Mouse (Mus musculus): ENCODE results near the gene Cul4a. TPM values are rescaled to one million over a fixed set of nuclear protein-coding genes. Genes with fewer than 3 reads are reported as not detected.

Gene Cul4a
- polyA plus RNA-seq, 1 experiment from 2014 or later = 100 TPM

- no peak overlapping the region for H3K9ac ChIP-seq (ENCODE audit: low read length)
- WGBS = 68% methylated on average over 9 of the region's 9 CpGs
- ATAC-seq (replicated peaks; ENCODE audit: extremely low read depth, insufficient read depth, low FRiP score) = no peak
- no peaks in the 10 kb centered on the region for H3K9me3 ChIP-seq (replicated peaks; ENCODE audit: control insufficient read depth, low read length)
- H3K4me2 ChIP-seq (ENCODE audit: low read depth, low read length) = no peak overlapping the region
- no peaks in the 10 kb centered on the region for H3K27me3 ChIP-seq (ENCODE audit: control insufficient read depth, insufficient read depth, low read length)
- H3K4me3 ChIP-seq (ENCODE audit: low read length) = no peak overlapping the region
- H3K36me3 ChIP-seq (ENCODE audit: control insufficient read depth, insufficient read depth) = peaks cover 11% of the 10 kb centered on the region
- peaks cover 13% of the 10 kb centered on the region for H3K4me1 ChIP-seq (ENCODE audit: control insufficient read depth, insufficient read depth, low read length)
- H3K27ac ChIP-seq (ENCODE audit: low read length) = peak overlapping the region; percentile 83
These were observed 75.0 kb downstream of the Cul4a start for GRCm38 (mm10) chr8:13180408-13180807.

GRCm38 (mm10) chr8:13180911-13181690 lies 75.7 kb downstream of the Cul4a start:
- no peaks in the 10 kb centered on the region for H3K27me3 ChIP-seq (ENCODE audit: control insufficient read depth, insufficient read depth, low read length)
- WGBS = 42% methylated on average over 18 of the region's 18 CpGs
- ATAC-seq (replicated peaks; ENCODE audit: extremely low read depth, insufficient read depth, low FRiP score) = no peak
- peaks cover 13% of the 10 kb centered on the region for H3K4me1 ChIP-seq (ENCODE audit: control insufficient read depth, insufficient read depth, low read length)
- peaks cover 7% of the 10 kb centered on the region for H3K36me3 ChIP-seq (ENCODE audit: control insufficient read depth, insufficient read depth)
- no peaks in the 10 kb centered on the region for H3K9me3 ChIP-seq (replicated peaks; ENCODE audit: control insufficient read depth, low read length)
- no peak overlapping the region for H3K4me3 ChIP-seq (ENCODE audit: low read length)
- no peak overlapping the region for H3K4me2 ChIP-seq (ENCODE audit: low read depth, low read length)
- peak overlapping the region; percentile 27; the same call in 1 of the 2 replicates for H3K9ac ChIP-seq (ENCODE audit: low read length)
- H3K27ac ChIP-seq (ENCODE audit: low read length) = peak overlapping the region; percentile 83

GRCm38 (mm10) chr8:13181691-13181976 lies 76.2 kb downstream of the Cul4a start:
- 0 out of 2 replicates have a peak, but pooled peaks cover 2% of the 10 kb centered on the region for H3K36me3 ChIP-seq (ENCODE audit: control insufficient read depth, insufficient read depth)
- H3K9me3 ChIP-seq (replicated peaks; ENCODE audit: control insufficient read depth, low read length) = no peaks in the 10 kb centered on the region
- no peak overlapping the region for H3K4me3 ChIP-seq (ENCODE audit: low read length)
- 31% methylated on average over 2 of the region's 2 CpGs for WGBS
- no peak overlapping the region for H3K4me2 ChIP-seq (ENCODE audit: low read depth, low read length)
- no peaks in the 10 kb centered on the region for H3K27me3 ChIP-seq (ENCODE audit: control insufficient read depth, insufficient read depth, low read length)
- peaks cover 13% of the 10 kb centered on the region for H3K4me1 ChIP-seq (ENCODE audit: control insufficient read depth, insufficient read depth, low read length)
- H3K9ac ChIP-seq (ENCODE audit: low read length) = no peak overlapping the region
- H3K27ac ChIP-seq (ENCODE audit: low read length) = peak overlapping the region; percentile 83
- no peak for ATAC-seq (replicated peaks; ENCODE audit: extremely low read depth, insufficient read depth, low FRiP score)

- H3K36me3 ChIP-seq (ENCODE audit: control insufficient read depth, insufficient read depth) = no peaks in the 10 kb centered on the region
- H3K4me1 ChIP-seq (ENCODE audit: control insufficient read depth, insufficient read depth, low read length) = no peaks in the 10 kb centered on the region; the same call in 1 of the 2 replicates
- no peak for ATAC-seq (replicated peaks; ENCODE audit: extremely low read depth, insufficient read depth, low FRiP score)
- no peaks in the 10 kb centered on the region for H3K9me3 ChIP-seq (replicated peaks; ENCODE audit: control insufficient read depth, low read length)
- 78% methylated on average over 8 of the region's 8 CpGs for WGBS
- no peak overlapping the region for H3K4me3 ChIP-seq (ENCODE audit: low read length)
- H3K9ac ChIP-seq (ENCODE audit: low read length) = no peak overlapping the region
- H3K27me3 ChIP-seq (ENCODE audit: control insufficient read depth, insufficient read depth, low read length) = no peaks in the 10 kb centered on the region
- no peak overlapping the region for H3K4me2 ChIP-seq (ENCODE audit: low read depth, low read length)
- H3K27ac ChIP-seq (ENCODE audit: low read length) = no peak overlapping the region
These were observed 81.4 kb downstream of the Cul4a start for GRCm38 (mm10) chr8:13186819-13187218.

- H3K36me3 ChIP-seq (ENCODE audit: control insufficient read depth, insufficient read depth) = no peaks in the 10 kb centered on the region
- 80% methylated on average over 9 of the region's 9 CpGs for WGBS
- no peak overlapping the region for H3K27ac ChIP-seq (ENCODE audit: low read length)
- no peaks in the 10 kb centered on the region for H3K4me1 ChIP-seq (ENCODE audit: control insufficient read depth, insufficient read depth, low read length)
- H3K4me2 ChIP-seq (ENCODE audit: low read depth, low read length) = no peak overlapping the region
- H3K9ac ChIP-seq (ENCODE audit: low read length) = no peak overlapping the region
- no peak overlapping the region for H3K4me3 ChIP-seq (ENCODE audit: low read length)
- H3K9me3 ChIP-seq (replicated peaks; ENCODE audit: control insufficient read depth, low read length) = no peaks in the 10 kb centered on the region
- no peaks in the 10 kb centered on the region for H3K27me3 ChIP-seq (ENCODE audit: control insufficient read depth, insufficient read depth, low read length)
- no peak for ATAC-seq (replicated peaks; ENCODE audit: extremely low read depth, insufficient read depth, low FRiP score)
These were observed 81.8 kb downstream of the Cul4a start for GRCm38 (mm10) chr8:13187229-13187628.

- H3K4me3 ChIP-seq (ENCODE audit: low read length) = no peak overlapping the region
- H3K9ac ChIP-seq (ENCODE audit: low read length) = no peak overlapping the region
- H3K36me3 ChIP-seq (ENCODE audit: control insufficient read depth, insufficient read depth) = no peaks in the 10 kb centered on the region
- no peaks in the 10 kb centered on the region for H3K4me1 ChIP-seq (ENCODE audit: control insufficient read depth, insufficient read depth, low read length)
- no peak overlapping the region for H3K27ac ChIP-seq (ENCODE audit: low read length)
- no peaks in the 10 kb centered on the region for H3K27me3 ChIP-seq (ENCODE audit: control insufficient read depth, insufficient read depth, low read length)
- ATAC-seq (replicated peaks; ENCODE audit: extremely low read depth, insufficient read depth, low FRiP score) = no peak
- no peak overlapping the region for H3K4me2 ChIP-seq (ENCODE audit: low read depth, low read length)
- no peaks in the 10 kb centered on the region for H3K9me3 ChIP-seq (replicated peaks; ENCODE audit: control insufficient read depth, low read length)
- 77% methylated on average over 7 of the region's 7 CpGs for WGBS
These were observed 82.2 kb downstream of the Cul4a start for GRCm38 (mm10) chr8:13187638-13188037.

GRCm38 (mm10) chr8:13188052-13188555 lies 82.7 kb downstream of the Cul4a start:
- H3K36me3 ChIP-seq (ENCODE audit: control insufficient read depth, insufficient read depth) = no peaks in the 10 kb centered on the region
- no peak overlapping the region for H3K27ac ChIP-seq (ENCODE audit: low read length)
- H3K9me3 ChIP-seq (replicated peaks; ENCODE audit: control insufficient read depth, low read length) = no peaks in the 10 kb centered on the region
- no peaks in the 10 kb centered on the region for H3K4me1 ChIP-seq (ENCODE audit: control insufficient read depth, insufficient read depth, low read length)
- ATAC-seq (replicated peaks; ENCODE audit: extremely low read depth, insufficient read depth, low FRiP score) = no peak
- H3K9ac ChIP-seq (ENCODE audit: low read length) = no peak overlapping the region
- WGBS = 88% methylated on average over 13 of the region's 13 CpGs
- no peak overlapping the region for H3K4me2 ChIP-seq (ENCODE audit: low read depth, low read length)
- H3K4me3 ChIP-seq (ENCODE audit: low read length) = no peak overlapping the region
- H3K27me3 ChIP-seq (ENCODE audit: control insufficient read depth, insufficient read depth, low read length) = no peaks in the 10 kb centered on the region

- 88% methylated on average over 1 of the region's 1 CpGs for WGBS
- ATAC-seq (replicated peaks; ENCODE audit: extremely low read depth, insufficient read depth, low FRiP score) = no peak
- H3K9ac ChIP-seq (ENCODE audit: low read length) = no peak overlapping the region
These were observed 83.4 kb downstream of the Cul4a start for GRCm38 (mm10) chr8:13188857-13189256.

GRCm38 (mm10) chr8:13190235-13190634 lies 84.8 kb downstream of the Cul4a start:
- Histone ChIP-seq H3K4me2 (ENCODE audit: low read depth, low read length) (no peak overlapping the region), H3K27ac (ENCODE audit: low read length) (no peak overlapping the region), H3K9ac (ENCODE audit: low read length) (no peak overlapping the region), H3K27me3 (ENCODE audit: control insufficient read depth, insufficient read depth, low read length) (no peaks in the 10 kb centered on the region), H3K36me3 (ENCODE audit: control insufficient read depth, insufficient read depth) (no peaks in the 10 kb centered on the region), H3K4me3 (ENCODE audit: low read length) (no peak overlapping the region), H3K4me1 (ENCODE audit: control insufficient read depth, insufficient read depth, low read length) (no peaks in the 10 kb centered on the region), H3K9me3 (replicated peaks; ENCODE audit: control insufficient read depth, low read length) (no peaks in the 10 kb centered on the region)
- 84% methylated on average over 8 of the region's 8 CpGs for WGBS
- ATAC-seq (replicated peaks; ENCODE audit: extremely low read depth, insufficient read depth, low FRiP score) = no peak

More at GRCm38 (mm10) chr8:13188857-13189256, 83.4 kb downstream of the Cul4a start:
- H3K4me3 ChIP-seq (ENCODE audit: low read length) = no peak overlapping the region
- H3K27ac ChIP-seq (ENCODE audit: low read length) = no peak overlapping the region
- H3K9me3 ChIP-seq (replicated peaks; ENCODE audit: control insufficient read depth, low read length) = no peaks in the 10 kb centered on the region
- H3K27me3 ChIP-seq (ENCODE audit: control insufficient read depth, insufficient read depth, low read length) = no peaks in the 10 kb centered on the region
- H3K4me2 ChIP-seq (ENCODE audit: low read depth, low read length) = no peak overlapping the region
- no peaks in the 10 kb centered on the region for H3K36me3 ChIP-seq (ENCODE audit: control insufficient read depth, insufficient read depth)
- no peaks in the 10 kb centered on the region for H3K4me1 ChIP-seq (ENCODE audit: control insufficient read depth, insufficient read depth, low read length)
